Mouse (Mus musculus) ES-E14 (cell line): Measurements from ENCODE around the gene Slc38a3. TPM values are rescaled to one million over a fixed set of nuclear protein-coding genes. Genes with fewer than 3 reads are reported as not detected.

Source experiments
- DNase-seq: peaks from one replicate; pipeline ENCODE4 v3.0.0-alpha.2; 2013; ENCODE audit warnings: low read depth, low spot score
- H3K27ac ChIP-seq: 2 replicates; pipeline ENCODE4 v1.5.1; 2012; ENCODE audit warnings: low read depth, mild to moderate bottlenecking, low read length, moderate library complexity, mixed read lengths; ENCODE audit not compliant: poor library complexity, insufficient read depth, severe bottlenecking
- H3K36me3 ChIP-seq: 2 replicates; pipeline ENCODE4 v1.6.1; 2012; ENCODE audit warnings: mild to moderate bottlenecking, low read length, moderate library complexity, mixed read lengths; ENCODE audit not compliant: control insufficient read depth, poor library complexity, insufficient read depth, severe bottlenecking
- H3K4me1 ChIP-seq, 2 experiments: fragments of 150-350 bp in 1 of 2; sonication (generic) in 1 of 2; 2 replicates each; pipeline ENCODE4 v1.6.1; 2012; ENCODE audit warnings: low read length in 2 of 2, mild to moderate bottlenecking in 1 of 2, mixed read lengths in 1 of 2; ENCODE audit not compliant: control insufficient read depth in 2 of 2, insufficient read depth in 2 of 2, poor library complexity in 1 of 2
- H3K4me3 ChIP-seq, 2 experiments: fragments of 150-350 bp in 1 of 2; sonication (generic) in 1 of 2; 2 replicates each; pipeline ENCODE4 v1.5.1; 2012; ENCODE audit warnings: low read length in 2 of 2, low read depth in 1 of 2, mild to moderate bottlenecking in 1 of 2, mixed read lengths in 1 of 2; ENCODE audit not compliant: insufficient read depth in 1 of 2, poor library complexity in 1 of 2, severe bottlenecking in 1 of 2
- H3K9ac ChIP-seq: 2 replicates; pipeline ENCODE4 v1.6.1; 2012; ENCODE audit warnings: low read depth, mild to moderate bottlenecking, low read length, mixed read lengths; ENCODE audit not compliant: poor library complexity, insufficient read depth, severe bottlenecking
- H3K9me3 ChIP-seq: fragments of 150-350 bp; sonication (generic); 2 replicates; pipeline ENCODE4 v1.6.1; 2012; ENCODE audit warnings: low read depth, mild to moderate bottlenecking, low read length; ENCODE audit not compliant: control insufficient read depth, insufficient read depth
- CHD2 ChIP-seq: IDR thresholded peaks from 2 replicates; pipeline ENCODE4 v1.6.1; 2014; ENCODE audit warnings: mild to moderate bottlenecking, low read depth, low read length, inconsistent platforms
- HCFC1 ChIP-seq: IDR thresholded peaks from 2 replicates; pipeline ENCODE4 v1.6.1; 2012; ENCODE audit warnings: low read length, inconsistent platforms, borderline replicate concordance; ENCODE audit not compliant: insufficient read depth
- MAFK ChIP-seq: IDR thresholded peaks from 2 replicates; pipeline ENCODE4 v1.6.1; 2014; ENCODE audit warnings: mild to moderate bottlenecking, low read depth, low read length, inconsistent platforms; ENCODE audit not compliant: insufficient read depth
- ZC3H11A ChIP-seq: IDR thresholded peaks from 2 replicates; pipeline ENCODE4 v1.6.1; 2012; ENCODE audit warnings: low read depth, mild to moderate bottlenecking, inconsistent platforms, low read length, borderline replicate concordance
- ZNF384 ChIP-seq: IDR thresholded peaks from 2 replicates; pipeline ENCODE4 v1.6.1; 2012; ENCODE audit warnings: low read depth, low read length, inconsistent platforms
- in situ Hi-C, 2 experiments: fragments of 600-800 bp; cut with MboI; formaldehyde crosslinking; loops; one replicate each; pipeline ENCODE4 v1.15.1; 2025; ENCODE audit warnings: low sequenced_read_pairs in 2 of 2, inconsistent platforms in 1 of 2; ENCODE audit not compliant: unreplicated experiment in 2 of 2
- total RNA-seq: library from RNA; depleted of rRNA; stranded (reverse); fragments of 300-350 nt; gene quantifications from 2 replicates; pipeline ENCODE4 v1.2.3, GENCODE M21; 2012

Slc38a3 gene
- total RNA-seq, 1 experiment: 2.9 TPM

- no peaks in the 10 kb centered on the region for H3K9me3 ChIP-seq
- H3K36me3 ChIP-seq: peaks cover 6% of the 10 kb centered on the region; the same call in 1 of the 2 replicates
- no peak overlapping the region for H3K27ac ChIP-seq
- peaks cover 5 to 33% of the 10 kb centered on the region in 2 experiments; a peak in 2 of 4 replicates for H3K4me1 ChIP-seq
- DNase-seq: no peak
- TF ChIP-seq CHD2: no peak
- no peak for TF ChIP-seq HCFC1
- TF ChIP-seq MAFK: no peak
- TF ChIP-seq ZNF384: no peak
- TF ChIP-seq ZC3H11A: no peak
- H3K9ac ChIP-seq: no peak overlapping the region
- no peak overlapping the region for H3K4me3 ChIP-seq
- in situ Hi-C loops: no loop called here
Observed at GRCm38 (mm10) chr9:107696106-107696479, 26.8 kb upstream of the Slc38a3 start.

- Histone ChIP-seq H3K9ac (no peak overlapping the region), H3K9me3 (no peaks in the 10 kb centered on the region), H3K4me1 (peaks cover 5 to 33% of the 10 kb centered on the region in 2 experiments; a peak in 2 of 4 replicates), H3K4me3 (no peak overlapping the region), H3K36me3 (peaks cover 8% of the 10 kb centered on the region; the same call in 1 of the 2 replicates), H3K27ac (no peak overlapping the region)
- no peak for TF ChIP-seq HCFC1
- TF ChIP-seq ZNF384: no peak
- no peak for TF ChIP-seq ZC3H11A
- TF ChIP-seq MAFK: no peak
- no peak for TF ChIP-seq CHD2
- DNase-seq: no peak
- in situ Hi-C loops: no loop called here
Observed at GRCm38 (mm10) chr9:107695441-107696105, 26.2 kb upstream of the Slc38a3 start.

- peaks cover 8% of the 10 kb centered on the region; the same call in 1 of the 2 replicates for H3K36me3 ChIP-seq
- H3K4me1 ChIP-seq: peaks cover 5 to 33% of the 10 kb centered on the region in 2 experiments; a peak in 2 of 4 replicates
- in situ Hi-C loops: no loop called here
- DNase-seq: no peak
- no peak overlapping the region for H3K4me3 ChIP-seq
- no peaks in the 10 kb centered on the region for H3K9me3 ChIP-seq
- no peak overlapping the region for H3K27ac ChIP-seq
- TF ChIP-seq MAFK (no peak), ZNF384 (no peak), CHD2 (no peak), HCFC1 (no peak), ZC3H11A (no peak)
- H3K9ac ChIP-seq: no peak overlapping the region
Observed at GRCm38 (mm10) chr9:107694627-107695026, 25.3 kb upstream of the Slc38a3 start.

- H3K9me3 ChIP-seq: no peaks in the 10 kb centered on the region
- peaks cover 8% of the 10 kb centered on the region; the same call in 1 of the 2 replicates for H3K36me3 ChIP-seq
- DNase-seq: no peak
- no peak overlapping the region for H3K27ac ChIP-seq
- no peak overlapping the region for H3K9ac ChIP-seq
- H3K4me1 ChIP-seq: peaks cover 3 to 23% of the 10 kb centered on the region in 2 experiments; a peak in 2 of 4 replicates
- H3K4me3 ChIP-seq: no peak overlapping the region
- no peak for TF ChIP-seq ZNF384
- no peak for TF ChIP-seq CHD2
- no peak for TF ChIP-seq HCFC1
- TF ChIP-seq MAFK: no peak
- no peak for TF ChIP-seq ZC3H11A
- in situ Hi-C loops: no loop called here
Observed at GRCm38 (mm10) chr9:107693433-107693987, 24.2 kb upstream of the Slc38a3 start.
